Mouse (Mus musculus) left cerebral cortex, adult 11 months (tissue): ENCODE measurements around the gene Kif5c.

ENCODE experiments used
- DNase-seq: peaks from one replicate; pipeline ENCODE4 v3.0.0; 2022; ENCODE audit warnings: low spot score

Gene Kif5c

DNA sequence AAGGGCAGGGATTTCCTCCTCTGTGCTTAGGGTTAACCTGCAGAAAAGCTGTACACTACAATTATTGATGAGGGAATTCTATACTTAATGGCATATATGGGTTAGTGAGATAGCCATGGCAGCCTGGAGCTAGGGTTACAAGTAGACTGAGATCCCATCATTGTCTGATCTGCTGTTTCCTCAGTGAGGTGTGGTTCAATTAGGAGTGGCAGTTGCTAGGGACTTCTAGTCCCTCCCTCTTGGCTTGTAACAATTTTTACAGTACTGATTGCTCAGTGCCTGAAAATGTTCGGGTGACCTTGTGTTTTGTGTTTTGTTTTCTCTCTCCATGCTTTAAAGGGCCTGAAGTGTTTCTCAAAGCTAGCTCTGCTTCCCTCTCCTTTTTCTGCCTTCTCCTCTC is 2.1 kb downstream of the Kif5c start:
- DNase-seq = no peak

DNA sequence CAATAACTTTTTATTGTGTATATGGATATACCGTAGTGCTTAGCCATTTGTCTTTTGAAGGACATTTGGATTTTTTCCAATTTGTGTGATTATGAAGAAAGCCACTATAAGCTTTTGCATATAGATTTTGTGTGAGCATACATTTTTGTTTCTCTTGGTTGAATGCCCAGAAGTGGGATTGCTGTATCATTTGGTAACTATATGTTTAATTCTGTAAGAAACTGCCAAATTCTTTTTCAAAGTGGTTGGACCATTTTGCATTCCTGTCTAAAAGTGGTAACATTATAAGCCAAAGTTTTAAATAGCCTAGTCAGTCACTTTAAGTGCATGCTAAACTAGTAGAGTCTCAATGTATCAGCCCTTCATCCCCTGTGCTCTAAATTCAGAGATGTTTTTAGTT is 6.5 kb downstream of the Kif5c start:
- DNase-seq = no peak

DNA sequence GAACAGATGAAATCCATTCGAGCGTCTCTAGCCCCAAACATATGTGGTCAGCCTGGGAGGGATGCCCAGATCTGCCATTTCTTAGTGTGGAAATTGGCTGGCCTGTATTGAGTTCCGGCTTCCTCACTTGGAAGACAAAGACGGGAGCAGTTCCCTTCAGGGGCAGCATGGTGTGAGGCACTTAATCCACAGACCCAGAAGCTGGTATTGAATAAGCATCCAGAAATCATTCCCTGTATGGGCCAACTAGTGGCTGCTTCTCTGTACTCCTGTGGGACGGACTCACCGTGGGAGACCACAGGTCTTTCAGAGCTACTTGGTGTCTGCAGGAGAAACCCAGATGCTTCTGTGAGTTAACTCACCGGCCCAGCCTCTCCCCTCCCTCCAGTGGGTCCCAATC is 8.5 kb downstream of the Kif5c start:
- no peak for DNase-seq

DNA sequence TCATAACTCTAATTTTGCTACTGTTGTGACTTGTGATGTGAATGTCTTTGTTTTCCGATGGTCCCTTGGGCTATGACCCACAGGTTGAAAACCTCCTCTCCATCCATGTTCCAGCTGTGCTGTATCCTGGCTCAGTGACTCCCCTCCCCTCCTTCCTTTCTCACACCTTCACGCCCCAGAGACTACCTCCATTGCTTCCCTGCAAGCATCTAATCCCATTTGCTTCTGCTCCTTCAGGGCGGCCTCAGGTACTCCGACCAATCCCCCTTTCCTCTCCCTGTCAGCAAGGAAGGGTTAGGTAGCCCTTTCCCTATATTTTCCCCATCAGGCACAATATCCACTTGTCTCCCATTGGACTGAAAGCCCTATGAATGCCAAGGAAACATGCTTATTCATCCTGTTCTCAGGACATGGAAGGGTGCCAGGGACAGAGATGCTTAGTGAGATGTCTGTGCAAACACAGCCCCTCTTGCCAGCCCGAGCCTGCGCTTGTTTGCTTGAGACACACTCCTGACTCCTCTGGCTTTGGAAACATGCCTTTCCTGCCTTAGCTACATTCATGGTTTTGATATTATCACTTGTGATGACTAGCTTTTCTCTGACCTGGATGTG is 9.1 kb downstream of the Kif5c start:
- DNase-seq = no peak

DNA sequence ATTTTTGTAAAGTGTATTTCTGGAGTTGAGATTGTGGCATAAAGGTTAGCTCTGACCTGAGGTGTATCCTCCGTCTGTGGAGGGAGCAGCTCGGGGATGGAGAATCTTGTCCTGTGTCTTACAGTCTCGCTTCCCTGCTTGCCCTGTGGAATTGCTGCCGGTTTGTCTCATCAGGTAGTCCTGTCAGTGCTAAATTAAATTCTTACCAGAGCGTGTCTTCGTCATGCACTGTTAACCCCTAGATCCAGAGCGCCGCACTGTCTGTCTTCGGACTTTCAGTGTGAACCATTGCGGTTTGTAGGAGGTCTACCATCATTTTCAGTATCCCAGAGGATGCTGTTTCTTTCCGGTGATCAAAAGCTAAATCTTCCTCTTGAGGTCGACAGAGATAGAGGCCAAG is 10.1 kb downstream of the Kif5c start:
- no peak for DNase-seq

DNA sequence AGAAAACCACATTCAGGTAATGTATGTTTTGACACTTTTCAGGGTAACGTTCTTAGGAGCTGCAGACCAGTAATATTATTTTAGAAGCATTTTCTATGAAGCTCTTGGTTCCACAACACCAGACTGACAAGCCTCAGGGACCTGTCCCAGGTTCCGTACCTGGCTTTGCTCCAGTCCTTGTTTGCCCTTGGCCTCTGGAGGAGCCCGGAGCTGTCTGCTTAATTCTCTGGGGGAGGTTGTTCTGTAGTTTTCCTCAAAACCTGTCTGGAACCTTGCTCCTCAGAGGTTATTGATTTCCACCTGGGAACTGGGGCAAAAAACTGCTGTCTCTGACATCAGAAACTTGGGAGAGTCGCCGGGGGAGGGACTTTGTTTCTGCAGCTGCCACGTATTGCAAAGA is 11.5 kb downstream of the Kif5c start:
- DNase-seq = no peak

DNA sequence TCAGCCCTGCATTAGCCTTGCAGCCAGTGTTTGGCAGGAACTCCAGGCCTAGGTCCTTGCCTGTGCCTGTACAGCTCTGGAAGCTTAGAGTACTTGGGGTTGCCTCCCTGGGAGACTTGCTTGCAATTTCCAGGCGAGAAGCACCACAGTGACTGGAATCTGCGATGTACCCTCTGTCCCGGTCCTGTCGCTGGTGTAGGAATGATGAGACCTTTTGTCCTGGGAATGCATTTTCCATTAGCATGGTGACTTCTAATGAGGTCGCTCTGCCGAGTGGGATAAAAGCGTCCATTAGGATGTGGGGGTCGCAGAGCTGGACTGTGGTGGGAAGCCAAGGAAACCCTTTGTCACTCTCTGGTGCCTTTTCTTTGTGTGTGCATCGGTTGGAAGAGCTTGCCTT is 14.1 kb downstream of the Kif5c start:
- no peak for DNase-seq

DNA sequence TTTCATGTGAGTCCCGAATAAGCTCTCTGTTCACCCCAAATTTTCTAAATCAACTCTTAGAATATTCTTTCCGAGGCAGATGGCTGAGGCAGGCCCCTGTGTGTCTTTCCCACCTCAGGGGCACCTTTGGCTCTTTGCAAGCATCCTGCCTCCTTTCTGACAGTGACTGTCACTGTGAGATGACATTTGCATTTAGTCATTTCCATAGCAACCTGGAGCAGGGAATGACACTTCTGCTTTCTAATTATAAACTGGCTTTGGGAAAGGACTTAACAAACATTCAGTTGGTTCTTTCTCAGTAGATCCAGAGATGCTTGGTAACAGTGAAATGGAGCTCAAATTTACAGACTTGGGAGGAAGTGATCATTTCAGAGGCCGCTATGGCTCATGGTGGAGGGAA is 23.7 kb downstream of the Kif5c start:
- DNase-seq = no peak

DNA sequence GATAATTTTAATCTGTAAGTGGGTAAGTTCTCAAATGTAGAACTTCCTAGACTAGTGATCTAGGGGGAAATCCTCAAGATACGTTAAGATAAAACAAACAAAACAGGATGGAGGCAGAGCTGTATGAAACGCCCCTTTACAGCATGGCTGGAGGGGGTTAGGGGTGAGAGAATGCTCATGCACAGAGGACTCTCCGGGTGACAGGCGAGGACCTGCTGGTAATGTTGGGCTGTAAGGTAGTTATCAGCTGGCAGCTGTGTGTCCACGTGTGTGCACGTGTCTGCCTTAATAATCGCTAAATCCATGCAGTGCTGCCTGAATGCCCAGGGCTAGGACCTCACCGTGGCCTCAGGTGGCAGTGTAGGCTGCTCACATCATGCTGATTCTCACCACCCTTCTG is 24.7 kb downstream of the Kif5c start:
- no peak for DNase-seq

DNA sequence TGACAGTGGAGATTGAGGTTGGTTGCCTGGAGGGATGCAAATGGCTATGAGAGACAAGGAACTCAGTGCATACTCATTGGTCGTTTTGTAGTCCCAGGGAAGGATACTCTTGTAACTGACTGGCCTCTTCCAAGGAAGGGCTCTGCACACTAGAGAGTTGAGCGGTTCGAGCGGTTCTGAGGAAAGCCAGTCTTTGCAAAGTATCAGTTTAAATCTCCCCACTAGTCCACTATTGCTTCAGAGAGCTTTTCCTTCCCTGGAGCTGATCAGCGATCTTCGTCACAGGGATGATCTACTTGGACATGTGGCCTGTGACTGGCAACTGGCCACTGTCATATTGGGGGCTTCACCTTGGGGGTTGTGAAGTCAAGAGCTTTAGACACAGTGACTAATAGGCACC is 28.5 kb downstream of the Kif5c start:
- DNase-seq = no peak

DNA sequence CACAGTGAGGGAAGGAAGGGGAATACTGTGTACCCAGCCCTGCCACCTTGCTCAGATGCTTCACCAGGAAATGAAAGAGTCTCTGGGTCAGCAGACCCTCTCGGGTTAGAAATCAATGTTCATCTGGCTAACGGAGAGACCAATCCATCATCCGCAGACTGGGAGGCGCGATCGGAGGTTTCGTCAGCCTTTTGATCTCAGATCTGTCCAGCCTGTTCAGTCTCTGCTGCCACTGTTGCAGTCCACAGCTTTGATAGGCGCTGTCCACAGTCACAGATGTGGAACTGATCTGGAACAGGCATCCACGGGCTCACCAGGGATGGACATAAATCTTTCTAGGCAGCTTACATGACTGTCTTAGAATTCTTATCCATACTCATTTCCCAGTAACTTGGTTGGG is 29.2 kb downstream of the Kif5c start:
- DNase-seq = no peak

DNA sequence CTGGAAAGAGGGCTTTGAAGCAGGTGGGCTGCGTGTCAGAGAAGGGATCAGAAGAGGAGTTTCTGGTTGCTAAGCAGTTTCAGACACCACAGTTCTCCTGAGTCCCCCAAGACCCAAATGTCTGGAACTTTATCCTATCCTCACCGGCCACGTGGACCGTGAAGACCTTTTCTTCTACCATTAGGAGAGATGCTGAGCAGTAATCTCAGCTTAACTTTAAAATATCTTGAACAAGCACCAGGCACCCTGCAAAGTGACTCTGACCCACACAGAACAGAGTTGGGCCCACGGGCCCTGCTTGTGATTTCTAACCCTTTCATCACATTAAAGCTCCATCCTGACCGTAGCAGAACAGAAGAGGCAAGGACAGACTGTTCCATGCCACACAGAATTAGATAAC is 29.7 kb downstream of the Kif5c start:
- no peak for DNase-seq

DNA sequence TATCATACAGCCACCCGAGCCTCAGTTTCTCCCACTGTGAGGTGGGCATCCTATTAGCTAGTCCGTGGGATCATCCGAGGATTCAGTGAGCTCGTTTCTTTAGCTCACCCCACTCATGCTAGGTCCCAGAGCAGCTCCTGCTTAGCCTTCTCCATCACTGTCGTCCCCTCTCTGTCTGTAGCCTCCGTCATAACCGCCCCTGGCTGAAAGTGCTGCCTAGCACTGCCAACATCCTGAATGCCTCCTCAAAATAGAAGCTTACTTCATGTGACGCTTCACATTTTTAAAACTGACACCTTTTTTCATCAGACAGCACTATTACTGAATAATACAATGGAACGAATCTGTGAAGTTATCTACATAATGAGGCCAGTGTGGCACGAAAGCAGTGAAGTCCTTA is 30.1 kb downstream of the Kif5c start:
- no peak for DNase-seq

DNA sequence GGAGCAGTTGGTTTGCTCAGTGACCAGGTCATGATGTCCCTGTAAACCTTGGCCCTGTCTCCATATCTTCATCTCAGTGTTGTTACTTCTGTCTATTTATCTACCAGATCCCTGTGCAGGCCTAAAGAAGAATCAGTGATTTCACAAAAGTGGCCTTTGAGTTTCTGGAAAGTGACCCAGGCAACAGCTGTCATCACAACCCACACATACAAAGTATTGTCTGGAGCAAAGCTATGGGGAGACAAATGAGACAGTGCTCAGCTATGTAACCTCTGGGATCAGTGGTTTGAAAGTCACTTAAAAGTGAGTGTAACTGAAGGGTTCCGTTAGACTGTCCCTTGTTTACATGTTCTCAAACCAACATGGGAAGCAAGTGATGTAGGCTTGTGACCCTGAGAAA is 32.6 kb downstream of the Kif5c start:
- no peak for DNase-seq

DNA sequence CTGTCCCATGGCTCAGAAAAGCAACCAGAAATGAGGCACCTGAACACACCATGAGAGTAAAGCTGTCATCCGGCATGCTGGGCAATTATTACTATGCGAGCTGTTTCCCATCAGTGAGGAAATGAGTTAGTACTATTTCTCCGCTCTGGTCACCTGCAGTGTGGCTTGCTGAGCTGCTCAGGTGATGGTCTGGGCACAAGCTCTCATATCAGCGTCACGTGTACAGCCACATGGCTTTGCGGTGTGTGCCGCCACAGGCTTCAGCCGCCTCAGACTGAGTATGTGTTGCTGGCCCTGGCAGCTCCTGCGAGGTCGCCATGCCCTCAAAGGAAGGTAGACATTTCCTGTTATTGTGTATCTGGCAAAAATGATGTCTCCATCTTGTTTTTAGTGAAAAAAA is 35.5 kb downstream of the Kif5c start:
- no peak for DNase-seq

DNA sequence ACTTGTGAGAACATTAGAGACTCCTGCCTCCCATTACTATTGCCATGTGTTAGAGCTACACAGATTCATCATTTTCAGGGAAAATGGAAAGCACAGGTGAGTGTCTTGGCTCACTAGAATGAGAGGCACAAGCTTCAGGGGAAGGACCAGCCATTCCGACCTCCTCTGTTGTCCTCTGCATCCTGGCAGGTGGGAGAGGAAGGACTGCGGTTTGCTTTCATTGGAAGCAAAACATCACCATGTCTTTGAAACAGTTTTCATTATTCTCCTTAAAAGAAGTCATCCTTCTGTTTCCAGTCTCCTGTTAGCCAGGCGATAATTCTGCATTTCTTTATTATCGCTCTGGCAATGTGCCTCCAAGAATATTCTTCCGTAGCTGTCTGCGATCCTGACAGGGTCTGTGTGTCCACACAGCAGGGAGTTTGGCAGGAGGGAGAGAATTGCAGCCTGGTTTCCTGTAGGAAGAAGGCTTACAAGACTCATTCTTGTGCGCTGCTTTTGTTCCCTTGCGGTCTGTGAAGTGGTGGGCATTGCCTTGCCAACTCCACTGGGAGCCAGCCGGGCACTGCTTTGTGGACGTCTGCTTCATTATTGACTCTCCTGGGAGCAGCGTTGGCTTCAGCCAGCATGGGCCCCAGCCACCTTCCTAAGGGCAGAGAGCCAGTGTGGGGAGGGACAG is 36.2 kb downstream of the Kif5c start:
- DNase-seq = no peak

DNA sequence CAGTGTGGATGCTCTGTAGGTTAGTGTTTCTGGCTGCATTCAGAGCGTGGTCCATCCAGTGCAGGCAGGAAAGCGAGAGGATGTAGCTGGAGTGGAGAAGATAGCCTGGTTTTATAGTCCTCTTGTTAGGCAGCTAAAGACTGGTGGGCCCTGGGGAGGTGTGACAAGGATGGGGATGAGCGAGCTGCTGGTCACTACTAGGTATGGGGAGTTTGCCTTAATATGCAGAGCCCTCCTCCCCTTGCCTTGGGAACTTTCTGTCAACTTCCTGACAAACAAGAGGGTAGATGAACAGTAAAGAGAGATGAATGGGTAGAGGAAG is 36.7 kb downstream of the Kif5c start:
- no peak for DNase-seq

DNA sequence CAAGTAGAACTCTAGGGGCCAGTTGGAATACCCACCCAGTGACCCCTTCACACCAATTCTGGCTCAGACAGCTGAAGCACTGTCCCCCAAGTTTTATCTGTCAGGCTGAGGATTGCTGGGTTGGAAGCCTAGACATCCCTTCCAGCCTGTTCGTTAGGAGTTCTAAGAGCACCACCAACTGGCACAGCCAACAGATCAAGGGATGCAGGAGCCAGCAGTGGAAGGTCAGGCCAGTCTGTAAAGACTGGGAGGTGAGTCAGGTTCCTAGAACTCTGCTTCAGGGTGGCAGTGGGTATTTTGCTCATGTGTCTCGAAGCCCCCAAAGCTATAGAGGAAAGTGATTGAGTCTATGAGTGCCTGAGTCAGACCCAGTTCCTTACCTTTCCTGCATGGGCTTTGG is 37.9 kb downstream of the Kif5c start:
- DNase-seq = no peak

DNA sequence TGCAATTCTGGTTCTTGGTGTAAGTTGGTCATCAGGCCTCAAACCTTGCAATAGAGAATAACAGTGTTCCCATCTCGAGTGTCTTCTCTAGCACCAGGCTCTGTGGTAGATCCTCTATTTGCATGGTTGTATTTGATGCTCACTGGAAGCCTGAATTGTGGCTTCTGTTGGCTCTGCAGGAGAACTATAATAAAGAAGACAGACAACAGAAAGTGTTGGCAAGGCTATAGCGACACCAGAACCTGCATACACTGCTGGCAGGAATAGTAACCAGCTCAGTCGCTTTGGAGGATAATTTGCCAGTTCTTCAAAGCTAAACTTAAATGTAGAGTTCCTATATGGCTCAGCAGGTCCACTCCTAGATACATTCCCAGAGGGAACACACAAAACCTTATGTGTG is 38.6 kb downstream of the Kif5c start:
- DNase-seq = no peak

DNA sequence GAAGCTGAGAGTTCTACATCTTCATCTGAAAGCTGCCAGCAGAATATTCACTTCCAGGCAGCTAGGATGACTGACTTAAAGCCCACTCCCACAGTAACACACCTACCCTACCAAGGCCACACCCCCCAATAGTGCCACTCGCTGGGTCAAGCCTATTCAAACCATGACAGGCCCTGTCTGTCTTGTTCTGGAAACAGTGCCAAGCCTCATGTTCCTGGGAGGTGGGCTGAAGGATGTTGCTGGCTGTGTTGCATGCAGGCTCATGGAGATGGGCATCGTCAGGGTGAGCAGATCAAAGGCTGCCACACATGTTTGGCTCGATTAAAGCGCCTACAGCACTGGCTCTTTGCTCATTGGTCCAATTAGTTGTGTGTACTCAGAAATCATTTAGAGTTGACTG is 39.9 kb downstream of the Kif5c start:
- DNase-seq = no peak

DNA sequence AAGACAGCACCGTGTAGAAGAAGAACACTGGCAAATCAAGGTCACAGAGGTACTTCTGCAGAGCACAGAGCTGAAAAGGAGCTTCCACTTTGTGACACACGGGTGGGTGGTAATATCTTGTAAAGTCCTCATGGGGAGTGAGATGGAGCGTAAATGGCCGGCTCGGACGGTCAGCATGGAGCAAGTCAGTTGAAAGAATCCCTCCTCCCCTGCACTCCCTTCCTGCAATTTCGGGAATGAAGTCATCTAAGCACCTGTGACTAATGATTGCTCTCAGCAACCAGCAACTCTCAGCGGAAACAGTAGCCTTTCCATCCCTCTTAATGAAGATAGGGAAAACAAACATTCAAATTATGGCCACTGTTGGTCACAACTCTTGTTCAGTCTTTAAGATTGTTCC is 40.9 kb downstream of the Kif5c start:
- no peak for DNase-seq

DNA sequence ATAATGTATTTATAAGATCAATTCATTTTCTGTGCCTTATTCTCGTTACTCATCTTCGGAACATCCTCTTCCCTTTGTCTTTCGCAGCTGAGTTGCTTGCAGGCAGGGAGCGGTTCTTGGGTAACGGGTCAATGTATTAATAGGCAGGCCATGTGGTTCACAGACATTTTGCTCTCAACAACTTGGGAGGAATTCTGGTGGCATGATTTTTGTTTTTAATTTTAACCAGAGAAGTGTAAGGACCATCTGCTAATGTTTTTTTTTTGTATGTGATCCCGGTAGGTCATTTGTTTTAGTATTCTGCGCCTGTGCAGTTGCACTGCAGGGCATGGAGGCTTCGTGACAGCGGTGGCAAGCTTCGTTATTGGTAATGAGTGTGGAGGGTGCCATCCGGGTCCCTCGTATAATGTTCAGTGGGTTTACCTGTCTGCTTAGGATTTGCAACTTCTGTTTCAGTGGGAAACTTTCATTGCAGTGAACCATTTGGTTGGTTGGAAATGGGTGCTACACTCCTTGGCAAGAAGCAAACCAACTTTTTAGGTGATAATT is 41.4 kb downstream of the Kif5c start:
- DNase-seq = no peak

DNA sequence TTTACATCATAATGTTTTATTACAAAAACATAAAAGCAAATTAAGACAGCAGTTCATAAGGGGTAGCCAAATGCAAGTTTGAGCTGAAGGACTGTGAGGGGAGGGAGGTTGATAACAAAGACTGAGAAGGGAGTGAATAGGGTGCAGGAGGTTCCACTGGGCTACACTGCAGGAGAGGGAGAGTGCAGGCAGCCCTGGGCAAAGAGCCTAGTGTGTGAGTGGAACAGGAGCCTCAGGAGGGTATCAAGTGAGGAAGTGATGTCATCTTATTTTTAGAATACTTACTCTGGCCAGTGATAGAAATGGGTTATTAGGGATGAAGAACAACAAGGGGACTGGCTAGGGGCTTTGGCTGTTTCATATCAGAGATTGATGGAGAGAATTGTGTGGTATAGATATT is 42.2 kb downstream of the Kif5c start:
- no peak for DNase-seq

DNA sequence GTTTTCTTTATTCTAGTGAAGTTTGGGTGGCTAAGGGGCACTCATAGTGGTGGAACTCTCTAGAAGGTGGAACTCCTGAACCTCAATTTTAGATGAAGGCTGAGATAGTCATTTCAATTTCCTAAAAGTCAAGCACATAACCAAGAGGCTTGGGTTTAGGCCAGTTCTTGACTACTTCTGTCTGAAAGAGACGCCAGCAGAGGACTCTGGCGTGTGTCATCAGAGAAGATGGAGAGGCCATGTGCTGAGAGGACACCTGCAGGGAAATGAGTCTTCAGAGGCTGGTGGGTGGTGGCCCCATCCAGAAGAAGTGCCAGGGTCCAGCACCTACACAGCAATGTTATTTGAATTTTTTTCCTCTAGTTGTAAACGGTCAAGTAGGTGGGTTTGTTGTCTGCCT is 42.8 kb downstream of the Kif5c start:
- DNase-seq = no peak
